Mouse (Mus musculus) brain, embryonic 14.5 days (tissue): Measurements from ENCODE around the gene Fbrsl1. TPM values are rescaled to one million over a fixed set of nuclear protein-coding genes. Genes with fewer than 3 reads are reported as not detected.

ENCODE experiments used
- DNase-seq: peaks from one replicate; pipeline ENCODE4 v3.0.0-alpha.2; 2011; ENCODE audit warnings: low read depth
- CTCF ChIP-seq: fragments of 200-500 bp; IDR thresholded peaks from 2 replicates; pipeline ENCODE4 v1.5.1; 2012; ENCODE audit warnings: inconsistent platforms, mild to moderate bottlenecking, moderate library complexity, borderline replicate concordance; ENCODE audit not compliant: insufficient read depth, insufficient read length; ENCODE audit errors: extremely low read depth
- POLR2A ChIP-seq: fragments of 200-500 bp; IDR thresholded peaks from 2 replicates; pipeline ENCODE4 v1.6.1; 2012; ENCODE audit warnings: mild to moderate bottlenecking, inconsistent platforms, borderline replicate concordance; ENCODE audit not compliant: poor library complexity, insufficient read depth, insufficient read length, severe bottlenecking; ENCODE audit errors: extremely low read depth
- polyA plus RNA-seq: library from polyadenylated mRNA; depleted of rRNA; stranded (reverse); fragments of >200 nt; gene quantifications from 2 replicates; pipeline ENCODE4 v1.2.3, GENCODE M21; 2012; rRNA removed

Fbrsl1 gene
- polyA plus RNA-seq, 1 experiment, result 78.4 TPM

GRCm38 (mm10) chr5:110330508-110330907 is 117.8 kb downstream of the Fbrsl1 start:
- TF ChIP-seq CTCF (no peak), POLR2A (no peak)

GRCm38 (mm10) chr5:110313127-110313526 is 135.2 kb downstream of the Fbrsl1 start:
- TF ChIP-seq POLR2A, result no peak
- TF ChIP-seq CTCF, result no peak
- DNase-seq, result no peak

More at GRCm38 (mm10) chr5:110330508-110330907, 117.8 kb downstream of the Fbrsl1 start:
- no peak for DNase-seq

Other genes starting within 250 kb of the Fbrsl1 start
- gene Ankle2, start 217.5 kb downstream of the Fbrsl1 start, polyA plus RNA-seq, result 18.7 and 19.8 TPM in 2 replicates
- gene Pgam5, start 178.6 kb downstream of the Fbrsl1 start, polyA plus RNA-seq, result 55.4 and 55.9 TPM in 2 replicates
- gene Pxmp2, start 162.3 kb downstream of the Fbrsl1 start, polyA plus RNA-seq, result 4.3 and 4.5 TPM in 2 replicates
- 15.8 and 20.2 TPM in 2 replicates for gene Pole, start 162.2 kb downstream of the Fbrsl1 start, polyA plus RNA-seq
- gene P2rx2, start 105.3 kb downstream of the Fbrsl1 start, polyA plus RNA-seq, result 8.3 and 10.8 TPM in 2 replicates
- gene Lrcol1, start 103.8 kb downstream of the Fbrsl1 start, polyA plus RNA-seq, result not detected in 2 replicates
- 24.5 and 33.1 TPM in 2 replicates for gene Galnt9, start 95.9 kb upstream of the Fbrsl1 start, polyA plus RNA-seq
- 60.4 and 91.9 TPM in 2 replicates for gene Noc4l, start 204.9 kb upstream of the Fbrsl1 start, polyA plus RNA-seq
- 23.1 and 28.1 TPM in 2 replicates for gene Ddx51, start 204.9 kb upstream of the Fbrsl1 start, polyA plus RNA-seq